Mouse (Mus musculus): ENCODE measurements at regions not wholly inside any gene's neighbourhood (a gene's known extent, or its start where the extent isn't known, plus 50 kb on each side); places are given as distances from the start of the nearest gene placed in this dataset.

DNA sequence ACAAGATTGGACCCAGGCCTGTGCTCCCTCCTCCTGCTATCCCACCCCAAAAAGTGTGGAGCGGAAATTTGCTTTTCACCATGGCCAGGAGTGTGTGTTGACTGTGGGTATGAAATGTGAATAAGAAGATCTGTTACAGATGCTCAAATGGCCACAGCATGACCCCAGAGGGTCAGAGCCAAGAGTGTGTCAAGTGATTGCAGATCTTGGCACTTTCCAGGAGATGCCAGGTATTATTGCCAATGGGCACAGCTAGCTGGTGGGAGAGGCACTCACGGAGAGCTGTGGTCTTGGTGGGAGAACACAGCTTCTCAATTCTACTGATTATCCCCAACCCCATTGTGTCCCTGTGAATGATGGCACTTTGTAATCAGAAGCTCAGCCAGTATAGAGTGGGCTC is 62.7 kb downstream of the Smim20 start:
- TF ChIP-seq CTCF (conservative IDR thresholded peaks at IDR 0.05; ENCODE audit: low read length) (no peak), NANOG (IDR thresholded peaks at IDR 0.05; ENCODE audit: borderline replicate concordance, low read length) (no peak), POU5F1 (IDR thresholded peaks at IDR 0.05; ENCODE audit: borderline replicate concordance, low read length) (no peak)
- peaks cover 18% of the 10 kb centered on the region for H3K27me3 ChIP-seq (ENCODE audit: insufficient read depth, low read length)
- no peaks in the 10 kb centered on the region for H3K36me3 ChIP-seq (ENCODE audit: insufficient read depth, low read length)
- H3K9me3 ChIP-seq (ENCODE audit: low read length) = no peaks in the 10 kb centered on the region
- H3K4me1 ChIP-seq (replicated peaks; ENCODE audit: low read depth, low read length) = peaks cover 10% of the 10 kb centered on the region
- H3K4me3 ChIP-seq (replicated peaks; ENCODE audit: low read length) = no peak overlapping the region

GRCm38 (mm10) chr5:53336704-53337103 is 69.8 kb downstream of the Smim20 start:
- H3K36me3 ChIP-seq (ENCODE audit: insufficient read depth, low read length) = no peaks in the 10 kb centered on the region
- H3K4me1 ChIP-seq (replicated peaks; ENCODE audit: low read depth, low read length) = no peaks in the 10 kb centered on the region

DNA sequence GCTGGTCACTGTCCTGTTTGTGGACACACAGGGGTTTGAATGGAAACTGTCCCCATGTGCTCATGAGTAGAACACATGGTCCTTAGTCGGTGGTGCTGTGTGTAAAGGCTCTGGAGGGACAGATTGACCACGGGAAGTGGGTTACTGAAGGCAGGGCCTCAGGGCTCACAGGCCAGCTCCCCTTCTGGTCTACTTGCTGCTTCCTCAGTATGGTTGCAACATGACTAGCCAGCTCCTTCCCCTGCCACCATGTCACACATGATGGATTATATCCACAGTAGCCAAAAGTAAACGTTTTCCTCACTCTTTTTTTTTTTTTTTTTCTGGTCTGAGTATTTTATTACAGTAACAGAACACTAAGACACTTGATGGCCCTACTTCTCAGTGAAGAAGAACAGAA is 70.9 kb downstream of the Smim20 start:
- H3K9me3 ChIP-seq (ENCODE audit: low read length) = no peaks in the 10 kb centered on the region
- no peaks in the 10 kb centered on the region for H3K36me3 ChIP-seq (ENCODE audit: insufficient read depth, low read length)
- H3K27me3 ChIP-seq (ENCODE audit: insufficient read depth, low read length) = peaks cover 4% of the 10 kb centered on the region; the same call in 1 of the 2 replicates
- H3K4me1 ChIP-seq (replicated peaks; ENCODE audit: low read depth, low read length) = no peaks in the 10 kb centered on the region
- TF ChIP-seq POU5F1 (IDR thresholded peaks at IDR 0.05; ENCODE audit: borderline replicate concordance, low read length) (no peak), CTCF (conservative IDR thresholded peaks at IDR 0.05; ENCODE audit: low read length) (no peak), NANOG (IDR thresholded peaks at IDR 0.05; ENCODE audit: borderline replicate concordance, low read length) (no peak)
- no peak overlapping the region for H3K4me3 ChIP-seq (replicated peaks; ENCODE audit: low read length)

More at GRCm38 (mm10) chr5:53336704-53337103, 69.8 kb downstream of the Smim20 start:
- no peak for TF ChIP-seq POU5F1 (IDR thresholded peaks at IDR 0.05; ENCODE audit: borderline replicate concordance, low read length)
- no peak for TF ChIP-seq NANOG (IDR thresholded peaks at IDR 0.05; ENCODE audit: borderline replicate concordance, low read length)
- TF ChIP-seq CTCF (conservative IDR thresholded peaks at IDR 0.05; ENCODE audit: low read length) = no peak
- Histone ChIP-seq H3K27me3 (ENCODE audit: insufficient read depth, low read length) (0 out of 2 replicates have a peak, but pooled peaks cover under 1% of the 10 kb centered on the region), H3K4me3 (replicated peaks; ENCODE audit: low read length) (no peak overlapping the region), H3K9me3 (ENCODE audit: low read length) (no peaks in the 10 kb centered on the region)

GRCm38 (mm10) chr5:53345164-53345563 is 78.3 kb downstream of the Smim20 start:
- no peaks in the 10 kb centered on the region for H3K36me3 ChIP-seq (ENCODE audit: insufficient read depth, low read length)
- H3K4me3 ChIP-seq (replicated peaks; ENCODE audit: low read length) = no peak overlapping the region
- peaks cover 11% of the 10 kb centered on the region for H3K9me3 ChIP-seq (ENCODE audit: low read length)
- no peak for TF ChIP-seq CTCF (conservative IDR thresholded peaks at IDR 0.05; ENCODE audit: low read length)
- no peaks in the 10 kb centered on the region for H3K4me1 ChIP-seq (replicated peaks; ENCODE audit: low read depth, low read length)
- peaks cover 17% of the 10 kb centered on the region; the same call in 1 of the 2 replicates for H3K27me3 ChIP-seq (ENCODE audit: insufficient read depth, low read length)

DNA sequence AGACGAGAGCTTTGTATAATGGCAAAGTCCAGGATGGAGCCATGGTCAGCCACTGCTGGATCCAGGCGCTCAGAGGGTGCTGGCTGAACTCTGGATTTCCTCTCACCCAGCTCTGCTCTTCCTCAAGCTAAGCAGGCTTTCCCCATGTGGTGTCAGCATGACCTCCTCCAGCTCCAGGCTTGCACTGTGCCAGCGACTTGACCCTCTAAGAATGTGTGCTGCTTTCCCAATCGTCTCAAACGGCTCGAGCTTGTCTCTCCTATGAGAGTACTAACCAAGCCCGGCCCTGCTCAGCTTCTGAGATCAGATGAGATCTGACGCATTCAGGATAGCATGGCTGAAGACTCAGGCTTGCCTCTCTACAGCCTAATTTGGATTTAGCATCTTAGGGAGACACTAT is 79.1 kb downstream of the Smim20 start:
- Histone ChIP-seq H3K9me3 (ENCODE audit: low read length) (peaks cover 11% of the 10 kb centered on the region), H3K27me3 (ENCODE audit: insufficient read depth, low read length) (peaks cover 21% of the 10 kb centered on the region; the same call in 1 of the 2 replicates), H3K4me1 (replicated peaks; ENCODE audit: low read depth, low read length) (no peaks in the 10 kb centered on the region), H3K4me3 (replicated peaks; ENCODE audit: low read length) (no peak overlapping the region), H3K36me3 (ENCODE audit: insufficient read depth, low read length) (no peaks in the 10 kb centered on the region)
- TF ChIP-seq CTCF (conservative IDR thresholded peaks at IDR 0.05; ENCODE audit: low read length) = no peak

GRCm38 (mm10) chr5:53346756-53347155 is 79.9 kb downstream of the Smim20 start:
- no peaks in the 10 kb centered on the region for H3K36me3 ChIP-seq (ENCODE audit: insufficient read depth, low read length)
- H3K9me3 ChIP-seq (ENCODE audit: low read length) = peaks cover 11% of the 10 kb centered on the region
- H3K4me1 ChIP-seq (replicated peaks; ENCODE audit: low read depth, low read length) = no peaks in the 10 kb centered on the region
- no peak for TF ChIP-seq CTCF (conservative IDR thresholded peaks at IDR 0.05; ENCODE audit: low read length)
- no peak for TF ChIP-seq POU5F1 (IDR thresholded peaks at IDR 0.05; ENCODE audit: borderline replicate concordance, low read length)
- TF ChIP-seq NANOG (IDR thresholded peaks at IDR 0.05; ENCODE audit: borderline replicate concordance, low read length) = no peak
- no peak overlapping the region for H3K4me3 ChIP-seq (replicated peaks; ENCODE audit: low read length)
- peaks cover 21% of the 10 kb centered on the region; the same call in 1 of the 2 replicates for H3K27me3 ChIP-seq (ENCODE audit: insufficient read depth, low read length)

- Histone ChIP-seq H3K27me3 (ENCODE audit: insufficient read depth, low read length) (peaks cover 10% of the 10 kb centered on the region; the same call in 1 of the 2 replicates), H3K4me1 (replicated peaks; ENCODE audit: low read depth, low read length) (peaks cover 37% of the 10 kb centered on the region), H3K4me3 (replicated peaks; ENCODE audit: low read length) (no peak overlapping the region), H3K9me3 (ENCODE audit: low read length) (peaks cover 9% of the 10 kb centered on the region), H3K36me3 (ENCODE audit: insufficient read depth, low read length) (no peaks in the 10 kb centered on the region)
- TF ChIP-seq POU5F1 (IDR thresholded peaks at IDR 0.05; ENCODE audit: borderline replicate concordance, low read length) (no peak), CTCF (conservative IDR thresholded peaks at IDR 0.05; ENCODE audit: low read length) (no peak), NANOG (IDR thresholded peaks at IDR 0.05; ENCODE audit: borderline replicate concordance, low read length) (no peak)
Observed at GRCm38 (mm10) chr5:53352852-53353251, 86.0 kb downstream of the Smim20 start.

DNA sequence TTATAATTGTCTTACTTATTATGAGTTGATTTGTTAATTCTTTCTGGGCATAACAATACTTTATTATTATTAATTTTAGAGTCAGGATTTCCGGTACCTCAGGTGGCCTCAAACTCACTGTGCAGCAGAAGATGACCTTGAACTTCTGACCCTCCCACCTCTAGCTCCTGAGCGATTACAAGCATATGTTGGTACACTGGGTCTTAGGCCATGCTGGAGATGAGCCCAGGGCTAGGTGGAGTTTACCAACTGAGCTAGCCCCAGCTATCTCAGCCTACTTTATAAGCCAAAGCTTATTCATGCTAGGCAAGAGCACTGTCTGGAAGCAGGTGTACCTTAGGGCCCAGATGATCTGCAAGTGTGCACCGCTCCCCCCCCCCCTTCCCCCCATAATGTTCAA is 87.4 kb downstream of the Smim20 start:
- TF ChIP-seq CTCF (conservative IDR thresholded peaks at IDR 0.05; ENCODE audit: low read length) (no peak), NANOG (IDR thresholded peaks at IDR 0.05; ENCODE audit: borderline replicate concordance, low read length) (no peak), POU5F1 (IDR thresholded peaks at IDR 0.05; ENCODE audit: borderline replicate concordance, low read length) (no peak)
- Histone ChIP-seq H3K4me3 (replicated peaks; ENCODE audit: low read length) (no peak overlapping the region), H3K36me3 (ENCODE audit: insufficient read depth, low read length) (no peaks in the 10 kb centered on the region), H3K4me1 (replicated peaks; ENCODE audit: low read depth, low read length) (peaks cover 49% of the 10 kb centered on the region), H3K9me3 (ENCODE audit: low read length) (peaks cover 9% of the 10 kb centered on the region), H3K27me3 (ENCODE audit: insufficient read depth, low read length) (peaks cover 9% of the 10 kb centered on the region; the same call in 1 of the 2 replicates)

DNA sequence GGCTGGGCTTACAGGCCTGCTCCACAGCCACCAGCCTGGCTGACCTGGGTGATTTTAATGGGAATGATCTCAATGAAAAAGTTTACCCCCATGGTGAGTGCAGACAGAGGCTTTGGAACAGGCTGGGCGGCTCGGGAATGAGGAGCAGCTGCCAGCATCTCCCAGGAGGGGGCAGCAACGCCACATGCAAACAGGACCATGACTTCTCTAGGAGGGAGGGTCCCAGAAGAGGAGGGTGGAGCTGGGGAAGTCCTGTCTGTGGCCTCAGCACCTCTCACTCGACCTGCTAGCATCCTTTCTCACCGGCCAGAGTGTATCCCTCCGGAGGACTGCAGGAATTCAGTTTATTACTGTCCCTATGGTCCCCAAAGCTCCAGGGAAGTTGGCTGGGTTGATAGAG is 88.2 kb downstream of the Smim20 start:
- peaks cover 56% of the 10 kb centered on the region for H3K4me1 ChIP-seq (replicated peaks; ENCODE audit: low read depth, low read length)
- H3K9me3 ChIP-seq (ENCODE audit: low read length) = peaks cover 9% of the 10 kb centered on the region
- TF ChIP-seq NANOG (IDR thresholded peaks at IDR 0.05; ENCODE audit: borderline replicate concordance, low read length) = no peak
- TF ChIP-seq POU5F1 (IDR thresholded peaks at IDR 0.05; ENCODE audit: borderline replicate concordance, low read length) = no peak
- peak; percentile 74 for TF ChIP-seq CTCF (conservative IDR thresholded peaks at IDR 0.05; ENCODE audit: low read length)
- H3K4me3 ChIP-seq (replicated peaks; ENCODE audit: low read length) = no peak overlapping the region
- no peaks in the 10 kb centered on the region for H3K36me3 ChIP-seq (ENCODE audit: insufficient read depth, low read length)
- peaks cover 6% of the 10 kb centered on the region for H3K27me3 ChIP-seq (ENCODE audit: insufficient read depth, low read length)
